In genomic region chr7:116237157-116237981, GRCm38 (mm10) we compare ENCODE assay signal across 8 mouse cellular contexts.
DNase-seq lines count a peak whose midpoint lies in the region; ATAC-seq lines count a peak whose summit lies in the region.

No protein-coding gene starts in this region.

- peak overlapping the region; percentile 80 for H3K9ac ChIP-seq in heart, embryonic 11.5 days (ENCODE audit: low read depth, low read length)
- H3K9ac ChIP-seq in kidney, embryonic 14.5 days (ENCODE audit: low read depth, low read length) = peak overlapping the region; percentile 53
- H3K9ac ChIP-seq in lung, embryonic 16.5 days (ENCODE audit: low read length) = peak overlapping the region; percentile 62
- H3K9ac ChIP-seq in stomach, embryonic 14.5 days (replicated peaks; ENCODE audit: low read depth, low read length) = peak overlapping the region; percentile 30; the same call in 1 of the 2 replicates

- WGBS in heart, embryonic 11.5 days (ENCODE audit: insufficient replicate concordance) = 1% methylated on average over 68 of the region's 69 CpGs
- WGBS in kidney, embryonic 14.5 days = under 1% methylated on average over 69 of the region's 69 CpGs
- under 1% methylated on average over 69 of the region's 69 CpGs for WGBS in lung, embryonic 16.5 days
- WGBS in stomach, embryonic 14.5 days = 1% methylated on average over 69 of the region's 69 CpGs

- DNase-seq in frontal cortex, postnatal 36 days (ENCODE audit: low spot score in 2 of 2) = no peak
- no peak for DNase-seq in spleen, adult 18-20 months

- peaks cover 20% of the 10 kb centered on the region for H3K27me3 ChIP-seq in heart, embryonic 11.5 days (ENCODE audit: control insufficient read depth, insufficient read depth, low read length)
- peaks cover 23% of the 10 kb centered on the region for H3K27me3 ChIP-seq in kidney, embryonic 14.5 days (ENCODE audit: control insufficient read depth, insufficient read depth, low read length)
- peaks cover 5% of the 10 kb centered on the region for H3K27me3 ChIP-seq in lung, embryonic 16.5 days (ENCODE audit: control insufficient read depth, insufficient read depth, low read depth, low read length)
- 0 out of 2 replicates have a peak, but pooled peaks cover 2% of the 10 kb centered on the region for H3K27me3 ChIP-seq in stomach, embryonic 14.5 days (ENCODE audit: control insufficient read depth, insufficient read depth, low read length)

- H3K36me3 ChIP-seq in heart, embryonic 11.5 days (ENCODE audit: control insufficient read depth, insufficient read depth, low read length) = no peaks in the 10 kb centered on the region
- no peaks in the 10 kb centered on the region for H3K36me3 ChIP-seq in kidney, embryonic 14.5 days (ENCODE audit: control insufficient read depth, insufficient read depth, low read length)
- no peaks in the 10 kb centered on the region for H3K36me3 ChIP-seq in lung, embryonic 16.5 days (ENCODE audit: control insufficient read depth, insufficient read depth, low read length)
- H3K36me3 ChIP-seq in stomach, embryonic 14.5 days (ENCODE audit: control insufficient read depth, insufficient read depth, low read length) = no peaks in the 10 kb centered on the region

- H3K9me3 ChIP-seq in heart, embryonic 11.5 days (replicated peaks; ENCODE audit: control insufficient read depth, low read length) = no peaks in the 10 kb centered on the region
- no peaks in the 10 kb centered on the region for H3K9me3 ChIP-seq in kidney, embryonic 14.5 days (ENCODE audit: control insufficient read depth, low read length)
- no peaks in the 10 kb centered on the region for H3K9me3 ChIP-seq in lung, embryonic 16.5 days (ENCODE audit: control insufficient read depth, low read length)
- H3K9me3 ChIP-seq in stomach, embryonic 14.5 days (ENCODE audit: control insufficient read depth, low read depth, low read length) = no peaks in the 10 kb centered on the region

- peak overlapping the region; percentile 80 for H3K4me2 ChIP-seq in heart, embryonic 11.5 days
- H3K4me2 ChIP-seq in kidney, embryonic 14.5 days (replicated peaks; ENCODE audit: low read depth, low read length) = peak overlapping the region; percentile 98
- H3K4me2 ChIP-seq in lung, embryonic 16.5 days (ENCODE audit: low read depth, low read length) = peak overlapping the region; percentile 92
- H3K4me2 ChIP-seq in stomach, embryonic 14.5 days (replicated peaks; ENCODE audit: low read depth, low read length) = peak overlapping the region; percentile 99

- peak overlapping the region; percentile 5; the same call in 1 of the 2 replicates for H3K4me3 ChIP-seq in brown adipose tissue, adult 24 weeks (ENCODE audit: insufficient read depth, low read depth, low read length)
- H3K4me3 ChIP-seq in heart, embryonic 11.5 days (ENCODE audit: low read depth, low read length) = peak overlapping the region; percentile 52
- peak overlapping the region; percentile 45 for H3K4me3 ChIP-seq in kidney, embryonic 14.5 days (ENCODE audit: low read length)
- peak overlapping the region; percentile 53 for H3K4me3 ChIP-seq in lung, embryonic 16.5 days (ENCODE audit: low read length)
- peak overlapping the region; percentile 42 for H3K4me3 ChIP-seq in stomach, embryonic 14.5 days (ENCODE audit: low read depth, low read length)

- no peaks in the 10 kb centered on the region; the same call in 1 of the 2 replicates for H3K4me1 ChIP-seq in brown adipose tissue, adult 24 weeks (ENCODE audit: control insufficient read depth, insufficient read depth, insufficient read length, low read length)
- peaks cover 56% of the 10 kb centered on the region for H3K4me1 ChIP-seq in heart, embryonic 11.5 days (ENCODE audit: control insufficient read depth, insufficient read depth, low read length)
- H3K4me1 ChIP-seq in kidney, embryonic 14.5 days (ENCODE audit: control insufficient read depth, insufficient read depth, low read length) = peaks cover 17% of the 10 kb centered on the region
- peaks cover 28% of the 10 kb centered on the region for H3K4me1 ChIP-seq in lung, embryonic 16.5 days (replicated peaks; ENCODE audit: control insufficient read depth, insufficient read depth, low read length)
- peaks cover 17% of the 10 kb centered on the region for H3K4me1 ChIP-seq in stomach, embryonic 14.5 days (ENCODE audit: control insufficient read depth, insufficient read depth, low read length)

- no peak overlapping the region for H3K27ac ChIP-seq in brown adipose tissue, adult 24 weeks (replicated peaks; ENCODE audit: low read depth, low read length)
- peak overlapping the region; percentile 82 for H3K27ac ChIP-seq in heart, embryonic 11.5 days (ENCODE audit: low read depth, low read length)
- H3K27ac ChIP-seq in kidney, embryonic 14.5 days (ENCODE audit: low read depth, low read length) = no peak overlapping the region
- no peak overlapping the region for H3K27ac ChIP-seq in lung, embryonic 16.5 days (ENCODE audit: low read length)
- peak overlapping the region; percentile 3; the same call in 1 of the 2 replicates for H3K27ac ChIP-seq in stomach, embryonic 14.5 days (ENCODE audit: low read length)

- peak; percentile 41; the same call in 1 of the 2 replicates for ATAC-seq in frontal cortex, adult (ENCODE audit: low TSS enrichment)
- ATAC-seq in heart, embryonic 11.5 days (replicated peaks; ENCODE audit: insufficient number of reproducible peaks, low FRiP score, low TSS enrichment) = peak; percentile 78
- ATAC-seq in kidney, embryonic 14.5 days (ENCODE audit: low FRiP score, low TSS enrichment) = peak; percentile 74
- ATAC-seq in lung, embryonic 16.5 days (ENCODE audit: low read depth) = peak; percentile 75
- peak; percentile 26; the same call in 1 of the 2 replicates for ATAC-seq in stomach, embryonic 14.5 days (ENCODE audit: insufficient number of reproducible peaks, insufficient read depth, low FRiP score, low read depth)

Comparison
In these comparisons a context has a peak if more than half of its experiments do, and no peak if none do; other contexts are left out.
1. ATAC-seq: peak in every context shown above with its lines; median percentile 78 in heart, embryonic 11.5 days; 75 in lung, embryonic 16.5 days; 74 in kidney, embryonic 14.5 days; 41 in frontal cortex, adult; 26 in stomach, embryonic 14.5 days.
2. H3K27ac ChIP-seq: peak in heart, embryonic 11.5 days (single experiment) and stomach, embryonic 14.5 days (single experiment); none in brown adipose tissue, adult 24 weeks (single experiment), kidney, embryonic 14.5 days (single experiment) and lung, embryonic 16.5 days (single experiment).
3. H3K9ac ChIP-seq: peak in every context shown above with its lines; median percentile 80 in heart, embryonic 11.5 days; 62 in lung, embryonic 16.5 days; 53 in kidney, embryonic 14.5 days; 30 in stomach, embryonic 14.5 days.
4. Peak in every context shown above with its lines, with median percentiles within 50 percentile points of each other: H3K4me3 ChIP-seq and H3K4me2 ChIP-seq.